Mouse (Mus musculus) heart, embryonic 13.5 days (tissue): ENCODE results near the gene Mitf. TPM values are rescaled to one million over a fixed set of nuclear protein-coding genes. Genes with fewer than 3 reads are reported as not detected.

ENCODE experiments used
- ATAC-seq: fragments of 200-750 bp; cut with Nextera tagmentation; 2 replicates; pipeline ENCODE4 v1.8.0; 2017; ENCODE audit warnings: moderate TSS enrichment; ENCODE audit not compliant: insufficient number of reproducible peaks, low FRiP score, low TSS enrichment; ENCODE audit errors: extremely low read depth
- H3K27ac ChIP-seq: fragments of 300-500 bp; sonication (generic); replicated peaks from 2 replicates; pipeline ENCODE4 v1.5.1; 2015; ENCODE audit warnings: moderate library complexity, mild to moderate bottlenecking, inconsistent platforms
- H3K27me3 ChIP-seq: fragments of 300-500 bp; sonication (generic); replicated peaks from 2 replicates; pipeline ENCODE4 v1.6.1; 2015; ENCODE audit warnings: mild to moderate bottlenecking, inconsistent platforms
- H3K36me3 ChIP-seq: fragments of 300-500 bp; sonication (generic); 2 replicates; pipeline ENCODE4 v1.6.1; 2015; ENCODE audit warnings: mild to moderate bottlenecking, inconsistent platforms
- H3K4me1 ChIP-seq: fragments of 300-500 bp; sonication (generic); 2 replicates; pipeline ENCODE4 v1.6.1; 2015; ENCODE audit warnings: inconsistent platforms
- H3K4me2 ChIP-seq: fragments of 300-500 bp; sonication (generic); 2 replicates; pipeline ENCODE4 v1.6.1; 2015; ENCODE audit warnings: inconsistent platforms, mild to moderate bottlenecking, moderate library complexity
- H3K4me3 ChIP-seq: fragments of 300-500 bp; sonication (generic); 2 replicates; pipeline ENCODE4 v1.5.1; 2015; ENCODE audit warnings: moderate library complexity, mild to moderate bottlenecking, inconsistent platforms
- H3K9ac ChIP-seq: fragments of 300-500 bp; sonication (generic); 2 replicates; pipeline ENCODE4 v1.6.1; 2015; ENCODE audit warnings: inconsistent platforms, mild to moderate bottlenecking, moderate library complexity
- H3K9me3 ChIP-seq: fragments of 300-500 bp; sonication (generic); 2 replicates; pipeline ENCODE4 v1.6.1; 2016; ENCODE audit warnings: inconsistent platforms
- WGBS: fragments of 180-500 bp; shearing (Covaris S2); methylation state at CpG from one replicate; pipeline ENCODE4 v1.1.7; 2015; ENCODE audit warnings: mixed read lengths; 5-methylcytosine and 5-hydroxymethylcytosine counted together
- polyA plus RNA-seq: library from polyadenylated mRNA; unstranded; fragments of >200 nt; fragmentation: Nextera tagmentation; extraction: Ambion mirVana; gene quantifications from 2 replicates; pipeline ENCODE4 v1.2.1, GENCODE M21; 2015

Mitf gene
- polyA plus RNA-seq, 1 experiment from 2014 or later = 15.4 TPM

DNA sequence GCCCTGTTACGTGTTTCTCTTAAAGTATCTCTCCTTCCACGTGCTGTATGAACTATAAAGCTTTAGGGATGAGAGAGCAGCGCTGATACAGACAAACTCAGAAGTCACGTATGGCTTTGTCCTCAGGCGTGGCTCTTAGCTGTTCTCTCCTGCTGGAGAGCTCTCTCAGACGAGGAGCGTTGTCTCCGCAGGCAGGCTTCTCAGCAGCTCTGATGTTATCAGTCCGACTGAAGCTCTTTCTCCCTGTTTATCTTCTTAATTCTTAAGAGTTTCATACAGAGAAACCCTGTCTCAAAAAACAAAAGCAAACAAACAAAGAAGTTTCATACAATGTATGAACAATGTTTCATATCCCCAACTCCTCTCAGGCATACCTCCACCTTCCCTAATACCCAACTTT, 178.8 kb downstream of the Mitf start:
- no peak overlapping the region for H3K4me2 ChIP-seq
- peaks cover 24% of the 10 kb centered on the region for H3K4me1 ChIP-seq
- H3K27me3 ChIP-seq = no peaks in the 10 kb centered on the region
- H3K9ac ChIP-seq = 0 out of 2 replicates have a peak overlapping the region, but pooled peaks have one; percentile 37
- no peak overlapping the region for H3K27ac ChIP-seq
- WGBS = 33% methylated on average over 9 of the region's 9 CpGs
- H3K36me3 ChIP-seq = no peaks in the 10 kb centered on the region
- ATAC-seq = no peak
- no peaks in the 10 kb centered on the region for H3K9me3 ChIP-seq
- no peak overlapping the region for H3K4me3 ChIP-seq

DNA sequence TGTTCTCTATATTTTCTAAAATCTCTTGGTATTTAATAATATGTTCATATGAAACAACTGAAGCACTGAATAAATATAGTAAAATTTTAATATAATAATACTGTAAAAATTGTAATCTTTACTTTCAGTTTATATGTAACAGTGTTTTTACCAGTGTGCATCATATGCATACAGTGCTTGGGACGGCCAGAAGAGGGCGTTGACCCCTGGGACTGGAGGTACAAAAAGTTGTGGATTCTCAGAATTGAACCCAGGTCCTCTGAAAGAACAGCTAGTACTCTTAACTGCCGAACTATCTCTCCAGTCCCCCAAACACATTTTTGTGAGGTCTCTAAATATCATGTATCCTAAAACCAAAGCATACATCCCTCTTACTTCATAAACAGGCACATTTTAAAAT, 179.6 kb downstream of the Mitf start:
- H3K27ac ChIP-seq = no peak overlapping the region
- no peaks in the 10 kb centered on the region for H3K27me3 ChIP-seq
- H3K4me3 ChIP-seq = no peak overlapping the region
- WGBS = 74% methylated on average over 3 of the region's 3 CpGs
- H3K36me3 ChIP-seq = no peaks in the 10 kb centered on the region
- H3K4me2 ChIP-seq = no peak overlapping the region
- no peak overlapping the region for H3K9ac ChIP-seq
- H3K4me1 ChIP-seq = peaks cover 27% of the 10 kb centered on the region
- no peaks in the 10 kb centered on the region for H3K9me3 ChIP-seq
- no peak for ATAC-seq

DNA sequence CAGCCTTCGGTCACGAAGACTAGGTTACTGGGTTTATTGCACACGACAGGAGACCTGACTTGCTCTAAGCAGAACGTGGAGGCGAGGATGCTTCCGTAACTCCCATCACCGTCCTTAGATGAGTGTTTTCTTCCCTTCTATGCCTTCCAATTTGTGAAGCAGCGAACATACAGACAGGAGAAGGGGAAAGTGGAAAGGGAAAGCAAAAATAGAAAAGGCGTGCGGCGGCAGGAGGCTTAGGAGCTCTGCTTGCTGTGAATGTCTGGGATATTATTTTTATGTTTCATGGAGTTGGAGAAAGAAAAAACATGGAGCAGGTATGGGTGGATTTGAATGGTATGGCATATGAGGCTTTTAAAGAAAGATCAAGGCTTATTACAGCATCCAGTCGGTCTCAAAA, 186.7 kb downstream of the Mitf start:
- Histone ChIP-seq H3K4me1 (peaks cover 33% of the 10 kb centered on the region), H3K36me3 (peaks cover 9% of the 10 kb centered on the region), H3K4me2 (no peak overlapping the region), H3K27ac (no peak overlapping the region), H3K4me3 (no peak overlapping the region), H3K27me3 (no peaks in the 10 kb centered on the region), H3K9ac (no peak overlapping the region), H3K9me3 (no peaks in the 10 kb centered on the region)
- ATAC-seq = no peak
- 85% methylated on average over 12 of the region's 12 CpGs for WGBS

DNA sequence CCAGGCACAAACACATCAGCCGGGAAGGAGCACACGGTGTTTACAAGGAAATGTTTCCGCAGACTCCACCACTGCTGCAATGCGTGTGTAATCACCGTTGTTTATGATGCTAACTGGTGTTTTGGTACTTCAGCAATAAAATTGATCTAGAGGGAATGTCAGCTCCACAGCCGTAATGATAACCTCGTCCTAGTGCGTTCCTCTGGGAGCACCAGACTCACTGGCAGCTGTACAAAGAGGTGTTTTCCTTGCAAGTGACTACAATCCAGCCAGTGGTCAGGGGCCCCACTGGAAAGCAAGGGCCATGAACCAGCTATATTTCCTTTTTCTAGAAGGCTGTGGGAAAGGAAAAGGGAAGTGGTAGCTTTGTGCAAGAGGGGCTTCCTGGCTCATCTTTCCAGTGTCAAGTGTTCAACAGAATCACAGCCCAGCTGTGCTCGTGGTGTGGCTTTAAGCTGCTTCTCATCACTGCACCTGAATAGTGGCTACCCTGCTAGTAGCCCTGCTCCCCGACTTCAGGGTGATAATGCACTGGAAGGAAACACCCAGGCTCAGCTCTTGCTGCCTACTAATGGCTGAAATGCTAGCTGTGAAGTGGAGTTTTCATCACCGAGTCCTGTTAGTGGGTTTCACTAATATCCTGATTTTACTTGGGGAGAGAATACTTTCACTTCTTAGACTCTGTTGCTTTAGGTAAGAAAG, 188.9 kb downstream of the Mitf start:
- H3K36me3 ChIP-seq = peaks cover 9% of the 10 kb centered on the region
- WGBS = 60% methylated on average over 11 of the region's 11 CpGs
- no peak overlapping the region for H3K4me3 ChIP-seq
- ATAC-seq = no peak
- peaks cover 24% of the 10 kb centered on the region for H3K4me1 ChIP-seq
- H3K27ac ChIP-seq = no peak overlapping the region
- no peaks in the 10 kb centered on the region for H3K27me3 ChIP-seq
- H3K4me2 ChIP-seq = no peak overlapping the region
- no peak overlapping the region for H3K9ac ChIP-seq
- no peaks in the 10 kb centered on the region for H3K9me3 ChIP-seq

DNA sequence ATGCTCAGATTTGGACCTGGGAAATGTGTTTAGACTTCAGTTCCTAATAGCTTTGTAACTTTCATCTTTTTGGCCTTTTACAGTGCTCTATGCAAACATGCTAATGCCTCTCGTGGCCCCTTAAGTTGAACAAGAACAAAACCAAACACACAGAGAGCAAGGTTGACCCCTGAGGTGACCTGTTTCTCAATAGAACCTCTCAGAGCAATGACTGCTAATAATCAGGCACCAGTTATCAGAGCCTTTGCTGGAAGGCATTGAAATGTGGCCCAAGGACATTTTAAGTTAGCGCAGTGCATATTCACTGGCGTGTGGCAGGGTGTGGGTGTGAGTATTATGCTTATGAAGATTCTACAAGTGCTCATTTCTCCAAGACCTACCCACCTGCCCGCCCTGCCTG, 194.7 kb downstream of the Mitf start:
- 50% methylated on average over 4 of the region's 4 CpGs for WGBS
- H3K27ac ChIP-seq = peak overlapping the region; percentile 39
- no peaks in the 10 kb centered on the region for H3K27me3 ChIP-seq
- H3K9me3 ChIP-seq = no peaks in the 10 kb centered on the region
- no peak overlapping the region for H3K4me2 ChIP-seq
- H3K4me1 ChIP-seq = peaks cover 28% of the 10 kb centered on the region
- no peak overlapping the region for H3K4me3 ChIP-seq
- H3K36me3 ChIP-seq = peaks cover 22% of the 10 kb centered on the region
- H3K9ac ChIP-seq = no peak overlapping the region
- ATAC-seq = no peak

DNA sequence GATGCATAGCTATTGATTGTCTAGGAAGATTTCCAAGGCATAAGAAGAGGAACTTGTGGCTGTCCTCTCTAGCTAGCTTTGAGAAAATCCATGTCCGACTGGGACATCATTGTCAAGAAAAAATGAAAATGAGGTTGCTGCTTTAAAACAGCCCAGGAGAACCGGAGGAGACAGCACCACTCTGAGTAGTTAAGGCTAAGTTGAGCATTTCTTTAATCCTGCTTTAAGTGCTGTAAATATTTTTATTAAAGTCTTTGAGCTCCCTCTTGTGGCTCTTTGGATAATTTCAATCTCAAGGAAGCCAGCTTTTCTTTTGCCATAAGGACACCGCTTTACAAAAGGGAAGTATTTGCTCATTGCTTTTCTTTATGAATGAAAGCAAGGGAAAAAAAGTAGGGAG, 196.3 kb downstream of the Mitf start:
- 28% methylated on average over 3 of the region's 3 CpGs for WGBS
- H3K4me3 ChIP-seq = no peak overlapping the region
- no peaks in the 10 kb centered on the region for H3K27me3 ChIP-seq
- peaks cover 19% of the 10 kb centered on the region for H3K4me1 ChIP-seq
- no peak for ATAC-seq
- no peak overlapping the region for H3K9ac ChIP-seq
- H3K4me2 ChIP-seq = no peak overlapping the region
- peaks cover 36% of the 10 kb centered on the region for H3K36me3 ChIP-seq
- no peaks in the 10 kb centered on the region for H3K9me3 ChIP-seq
- H3K27ac ChIP-seq = no peak overlapping the region

DNA sequence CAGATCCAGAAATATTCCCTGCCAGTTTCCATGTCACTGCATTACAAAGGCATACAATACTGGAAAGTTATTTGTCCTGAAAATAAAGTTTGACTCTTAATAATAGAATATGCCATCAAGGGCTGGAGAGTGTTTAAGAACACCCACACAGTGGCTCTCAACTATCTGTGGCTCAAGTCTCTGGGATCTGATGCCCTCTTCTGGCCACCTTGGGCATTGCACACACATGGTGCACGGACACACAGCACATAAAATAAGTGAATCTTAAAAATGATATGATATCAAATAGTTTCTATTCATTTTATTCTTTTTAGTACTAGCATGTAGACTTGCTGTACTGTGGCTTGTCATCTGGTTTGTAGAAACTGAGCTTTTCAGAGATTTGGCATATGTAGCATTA, 198.7 kb downstream of the Mitf start:
- no peak overlapping the region for H3K4me2 ChIP-seq
- peaks cover 47% of the 10 kb centered on the region for H3K36me3 ChIP-seq
- H3K27ac ChIP-seq = no peak overlapping the region
- no peak for ATAC-seq
- peaks cover 13% of the 10 kb centered on the region for H3K4me1 ChIP-seq
- no peak overlapping the region for H3K4me3 ChIP-seq
- H3K9ac ChIP-seq = no peak overlapping the region
- 74% methylated on average over 1 of the region's 1 CpGs for WGBS
- H3K27me3 ChIP-seq = no peaks in the 10 kb centered on the region
- H3K9me3 ChIP-seq = no peaks in the 10 kb centered on the region

DNA sequence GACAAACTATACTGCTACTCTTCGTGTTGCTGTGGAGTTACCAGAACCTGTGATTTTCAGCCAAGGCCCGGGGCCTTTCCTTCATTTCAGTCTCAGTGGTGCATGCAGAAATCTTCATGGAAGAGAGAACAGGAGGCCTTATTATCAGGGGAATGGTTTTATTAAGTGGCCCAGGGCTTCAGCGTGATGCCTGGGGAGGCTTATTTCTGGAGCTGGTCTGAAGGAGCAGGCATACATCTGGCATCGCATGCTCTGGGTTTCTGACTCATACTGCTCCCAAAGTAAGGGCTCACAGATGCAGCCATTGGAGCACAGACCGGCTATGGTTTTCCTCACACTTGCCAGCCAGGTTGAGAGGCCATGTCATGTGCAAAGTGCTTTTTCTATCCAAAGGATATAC, 208.2 kb downstream of the Mitf start:
- no peak overlapping the region for H3K4me3 ChIP-seq
- WGBS = 62% methylated on average over 5 of the region's 5 CpGs
- no peak overlapping the region for H3K27ac ChIP-seq
- H3K27me3 ChIP-seq = no peaks in the 10 kb centered on the region
- H3K4me2 ChIP-seq = no peak overlapping the region
- H3K36me3 ChIP-seq = peaks cover 84% of the 10 kb centered on the region
- no peak for ATAC-seq
- H3K9me3 ChIP-seq = no peaks in the 10 kb centered on the region
- H3K9ac ChIP-seq = no peak overlapping the region
- H3K4me1 ChIP-seq = 0 out of 2 replicates have a peak, but pooled peaks cover 4% of the 10 kb centered on the region

DNA sequence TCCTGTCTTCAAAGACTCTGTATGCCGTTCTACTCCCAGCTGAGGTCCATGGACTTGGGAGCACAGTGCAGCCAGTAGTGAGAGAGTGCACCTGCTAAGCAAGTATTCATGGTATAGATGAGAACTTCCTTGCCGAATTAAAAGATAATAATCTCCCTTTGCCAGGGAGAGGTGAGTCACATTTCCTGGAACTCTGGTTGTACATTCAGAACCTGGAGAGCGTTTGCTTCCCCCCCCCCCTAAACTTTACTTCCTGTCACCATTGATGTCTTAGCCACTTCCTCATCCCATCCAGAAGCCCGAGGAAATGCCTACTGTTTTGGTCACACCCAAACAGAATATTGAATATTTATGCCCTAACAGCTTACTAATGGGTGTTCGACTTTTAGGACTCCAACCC, 209.0 kb downstream of the Mitf start:
- Histone ChIP-seq H3K36me3 (peaks cover 83% of the 10 kb centered on the region), H3K4me2 (no peak overlapping the region)
- no peak for ATAC-seq

DNA sequence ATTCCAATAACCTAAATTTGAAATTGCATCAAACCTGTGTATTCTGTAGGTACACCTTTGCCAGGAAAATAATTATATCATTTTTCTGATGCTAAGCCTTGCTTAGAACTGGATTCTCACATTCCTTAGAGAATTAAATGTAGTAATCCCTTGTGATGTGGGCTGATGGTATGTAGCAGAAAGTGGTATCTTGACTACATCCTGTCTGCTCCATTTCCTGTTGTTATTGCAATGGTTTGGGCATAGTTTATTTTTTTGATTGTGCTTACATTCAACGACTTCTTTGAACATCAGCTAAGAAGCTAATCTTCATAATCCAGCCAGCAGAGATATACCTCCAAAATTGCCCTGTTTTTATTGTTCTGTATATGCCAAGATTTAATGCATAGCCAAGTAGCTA, 217.0 kb downstream of the Mitf start:
- Histone ChIP-seq H3K4me2 (no peak overlapping the region), H3K4me1 (0 out of 2 replicates have a peak, but pooled peaks cover 3% of the 10 kb centered on the region), H3K27ac (no peak overlapping the region), H3K9me3 (no peaks in the 10 kb centered on the region), H3K27me3 (no peaks in the 10 kb centered on the region), H3K36me3 (peaks cover 15% of the 10 kb centered on the region), H3K4me3 (no peak overlapping the region), H3K9ac (no peak overlapping the region)
- ATAC-seq = no peak
- 42% methylated on average over 1 of the region's 1 CpGs for WGBS

More for the DNA sequence above, 209.0 kb downstream of the Mitf start:
- no peak overlapping the region for H3K4me3 ChIP-seq
- no peak overlapping the region for H3K9ac ChIP-seq
- H3K27me3 ChIP-seq = no peaks in the 10 kb centered on the region
- 0 out of 2 replicates have a peak, but pooled peaks cover 4% of the 10 kb centered on the region for H3K4me1 ChIP-seq
- H3K9me3 ChIP-seq = no peaks in the 10 kb centered on the region
- H3K27ac ChIP-seq = no peak overlapping the region
- 50% methylated on average over 5 of the region's 5 CpGs for WGBS

DNA sequence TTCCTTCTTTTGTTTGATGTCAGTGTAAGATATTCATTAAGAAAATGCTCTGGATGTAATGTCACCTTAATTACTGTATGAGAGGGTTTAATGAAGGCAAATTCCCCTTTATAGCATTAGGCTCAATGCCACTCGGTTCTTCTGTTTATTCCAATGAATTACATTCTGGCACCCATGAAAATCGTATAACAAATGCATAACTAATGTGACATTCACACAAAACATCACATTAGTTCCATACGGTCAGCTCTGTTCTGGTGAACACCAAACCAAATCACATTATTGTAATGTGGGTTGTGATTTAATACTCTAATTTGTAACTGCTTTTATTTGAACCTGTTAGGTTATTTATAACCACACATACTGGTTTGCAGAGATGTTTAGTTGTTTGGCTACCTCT, 231.7 kb downstream of the Mitf start:
- 75% methylated on average over 3 of the region's 3 CpGs for WGBS

DNA sequence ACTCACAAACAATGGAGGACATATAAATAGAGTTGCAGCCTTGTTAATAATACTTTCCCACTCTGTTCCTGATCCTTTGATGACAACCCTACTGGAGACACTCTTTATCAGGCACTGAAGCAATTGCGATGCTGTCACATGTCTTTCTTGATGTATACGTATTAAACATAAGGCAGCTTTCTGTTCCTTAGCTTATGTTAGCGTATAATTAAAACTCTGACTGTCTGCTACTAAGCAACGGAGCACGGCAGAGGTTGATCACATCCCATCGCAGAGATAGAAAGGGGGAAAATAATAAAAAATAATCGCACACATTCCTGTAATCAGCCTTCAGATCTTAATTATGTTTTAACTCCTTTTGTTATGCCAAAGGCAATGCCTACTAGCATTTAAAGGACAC, 234.9 kb downstream of the Mitf start:
- no peak for ATAC-seq
- WGBS = 87% methylated on average over 7 of the region's 7 CpGs
- Histone ChIP-seq H3K27me3 (no peaks in the 10 kb centered on the region), H3K27ac (no peak overlapping the region), H3K4me2 (no peak overlapping the region), H3K4me1 (no peaks in the 10 kb centered on the region), H3K36me3 (no peaks in the 10 kb centered on the region), H3K9me3 (no peaks in the 10 kb centered on the region), H3K4me3 (no peak overlapping the region), H3K9ac (no peak overlapping the region)

More for the DNA sequence above, 231.7 kb downstream of the Mitf start:
- H3K4me1 ChIP-seq = no peaks in the 10 kb centered on the region
- H3K27ac ChIP-seq = no peak overlapping the region
- no peak overlapping the region for H3K4me2 ChIP-seq
- H3K36me3 ChIP-seq = no peaks in the 10 kb centered on the region
- ATAC-seq = no peak
- no peaks in the 10 kb centered on the region for H3K27me3 ChIP-seq
- H3K9ac ChIP-seq = no peak overlapping the region
- no peak overlapping the region for H3K4me3 ChIP-seq
- no peaks in the 10 kb centered on the region for H3K9me3 ChIP-seq
